Mouse (Mus musculus) liver, postnatal 0 days (tissue): ENCODE results near the gene Dglucy.

Experiments
- CTCF ChIP-seq: sonication (generic); IDR thresholded peaks from 2 replicates; pipeline ENCODE4 v1.5.1; 2016; ENCODE audit warnings: antibody characterized with exemption, low read depth
- EP300 ChIP-seq: IDR thresholded peaks from 2 replicates; pipeline ENCODE4 v1.6.1; 2016; ENCODE audit warnings: antibody characterized with exemption, low read depth, mild to moderate bottlenecking

DNA sequence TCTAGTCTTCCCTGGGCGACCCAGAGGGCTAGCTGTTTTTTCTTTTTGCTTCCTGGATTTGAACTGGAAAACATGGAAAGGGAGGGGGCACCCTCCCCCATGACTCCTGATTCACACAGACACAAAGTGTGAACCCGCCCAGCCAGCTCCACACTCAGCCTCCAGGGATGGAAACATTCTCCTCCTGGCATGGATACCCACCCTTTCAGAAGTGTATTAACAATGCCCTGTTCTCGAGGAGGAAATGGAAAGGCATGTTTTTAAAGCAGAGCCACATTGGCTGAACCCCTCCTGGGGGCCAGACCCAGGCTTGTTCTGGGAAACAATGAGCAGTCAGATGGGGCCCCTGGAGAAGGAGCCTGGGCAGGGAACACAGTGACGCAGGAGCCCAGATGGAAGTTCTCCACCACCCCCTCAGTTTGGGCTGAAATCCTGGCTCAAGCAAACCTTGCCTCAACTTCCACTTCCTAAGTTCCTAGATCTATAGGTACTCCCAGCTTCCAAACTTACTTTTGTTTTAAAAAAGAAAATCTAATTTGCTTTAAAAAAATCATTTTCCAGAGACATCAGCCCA, 89.3 kb downstream of the Dglucy start:
- TF ChIP-seq EP300 (no peak), CTCF (no peak)
